Mouse (Mus musculus) liver, adult (tissue): ENCODE data around the gene Efcab12.
A peak's percentile ranks its signal among the peaks of the same experiment; 100 is the strongest.

Experiments used
- GATA4 ChIP-seq: IDR thresholded peaks from 2 replicates; pipeline ENCODE4 v1.6.1; 2014; ENCODE audit warnings: mild to moderate bottlenecking, low read length; ENCODE audit not compliant: insufficient replicate concordance

The Efcab12 gene

GRCm38 (mm10) chr6:115838161-115838597 is at the start of gene Efcab12:
Gene Efcab12 (minus strand): TSS chr6:115838412.
- no peak for TF ChIP-seq GATA4

DNA sequence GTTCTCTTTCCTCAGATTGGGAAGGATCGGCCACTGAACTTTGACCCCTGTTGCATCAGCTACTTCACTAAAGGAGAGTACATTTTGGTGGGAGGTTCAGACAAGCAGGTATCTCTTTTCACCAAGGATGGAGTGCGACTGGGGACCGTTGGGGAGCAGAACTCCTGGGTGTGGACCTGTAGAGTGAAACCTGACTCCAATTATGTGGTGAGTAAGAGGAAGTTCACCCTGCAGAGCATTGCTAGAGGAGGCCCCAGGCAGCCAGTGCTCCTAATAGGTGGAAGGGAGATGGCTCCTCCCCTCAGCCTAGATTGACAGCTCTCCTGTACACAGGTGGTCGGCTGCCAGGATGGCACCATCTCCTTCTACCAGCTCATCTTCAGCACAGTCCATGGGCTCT is 48.7 kb upstream of the Efcab12 start:
- no peak for TF ChIP-seq GATA4

DNA sequence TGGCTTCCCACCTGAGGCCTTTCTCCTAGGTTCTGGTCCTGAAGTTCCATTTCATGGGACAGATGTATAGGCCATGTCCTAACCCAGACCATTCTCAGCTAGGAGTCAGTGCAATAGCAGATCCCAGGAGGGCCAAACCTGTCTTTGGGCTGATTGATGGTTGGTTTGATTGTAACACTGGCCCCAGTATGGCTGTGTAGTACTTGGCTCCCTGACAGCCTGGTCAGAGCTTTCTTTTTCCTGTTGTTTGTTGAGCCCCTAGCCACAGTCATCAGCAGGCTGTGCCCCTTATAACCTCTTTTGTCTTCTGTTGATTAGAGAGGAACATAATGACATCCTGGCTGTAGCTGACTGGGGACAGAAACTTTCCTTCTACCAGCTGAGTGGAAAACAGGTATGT is 45.8 kb upstream of the Efcab12 start:
- peak; percentile 82; the same call in 1 of the 2 replicates for TF ChIP-seq GATA4

DNA sequence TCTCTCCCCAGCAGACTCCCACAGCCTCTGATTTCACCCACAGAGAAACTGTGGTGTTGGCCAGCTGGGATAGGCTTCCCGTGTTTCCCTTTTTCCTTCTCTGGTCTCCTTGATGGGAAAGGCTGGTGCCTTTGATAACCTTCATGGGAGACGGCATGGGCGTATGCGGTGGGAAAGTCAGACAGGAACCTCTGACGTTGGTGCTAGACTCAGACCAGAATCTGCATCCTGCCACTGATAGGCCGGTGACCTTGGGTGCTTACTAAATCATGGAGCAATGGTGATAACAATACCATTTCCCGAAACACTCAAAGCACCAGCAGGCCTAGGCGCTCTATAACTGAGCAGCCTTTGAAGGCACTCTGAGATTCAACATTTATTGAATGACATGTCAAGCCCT is 42.5 kb upstream of the Efcab12 start:
- peak; percentile 97 for TF ChIP-seq GATA4

DNA sequence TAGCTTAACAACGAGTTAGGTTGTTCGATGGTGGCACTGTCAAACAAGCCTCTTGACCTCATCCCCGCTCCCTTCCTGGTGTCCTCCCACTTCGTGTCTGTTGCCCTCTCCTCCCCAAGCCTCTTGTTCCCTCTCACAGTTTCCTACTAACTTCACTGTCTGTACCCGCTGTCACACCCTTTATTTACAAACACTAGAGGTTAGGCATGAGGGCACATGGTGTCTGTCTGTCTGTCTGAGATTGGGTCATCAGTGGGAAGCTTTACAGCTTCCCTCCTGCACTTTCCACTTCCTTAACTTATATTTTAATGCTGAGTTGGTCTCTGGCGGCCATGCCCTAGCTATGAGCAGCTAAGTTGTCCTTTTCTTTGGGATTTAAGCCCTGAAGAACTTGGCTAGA is 41.5 kb upstream of the Efcab12 start:
- no peak for TF ChIP-seq GATA4

DNA sequence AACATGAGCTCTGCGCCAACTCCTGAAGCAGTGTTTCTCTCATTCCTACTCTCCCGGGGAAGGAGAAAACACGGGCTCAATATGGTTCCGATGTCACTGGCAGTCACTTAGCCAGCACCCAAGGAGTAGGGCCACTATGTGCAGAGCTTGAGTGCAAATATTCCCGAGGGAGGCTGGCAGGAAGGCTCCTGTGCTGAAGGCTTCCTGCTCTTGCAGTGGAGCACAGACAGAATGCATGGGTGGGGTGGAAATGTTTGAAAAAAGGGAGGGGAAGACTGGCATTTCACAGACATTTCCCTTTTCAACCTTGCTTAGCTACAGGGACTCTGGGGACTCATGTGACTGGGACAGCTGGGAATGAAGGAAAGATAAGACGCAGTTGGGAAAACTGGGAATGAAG is 40.5 kb upstream of the Efcab12 start:
- TF ChIP-seq GATA4: no peak

GRCm38 (mm10) chr6:115877239-115877638 is 39.0 kb upstream of the Efcab12 start:
- TF ChIP-seq GATA4: no peak

DNA sequence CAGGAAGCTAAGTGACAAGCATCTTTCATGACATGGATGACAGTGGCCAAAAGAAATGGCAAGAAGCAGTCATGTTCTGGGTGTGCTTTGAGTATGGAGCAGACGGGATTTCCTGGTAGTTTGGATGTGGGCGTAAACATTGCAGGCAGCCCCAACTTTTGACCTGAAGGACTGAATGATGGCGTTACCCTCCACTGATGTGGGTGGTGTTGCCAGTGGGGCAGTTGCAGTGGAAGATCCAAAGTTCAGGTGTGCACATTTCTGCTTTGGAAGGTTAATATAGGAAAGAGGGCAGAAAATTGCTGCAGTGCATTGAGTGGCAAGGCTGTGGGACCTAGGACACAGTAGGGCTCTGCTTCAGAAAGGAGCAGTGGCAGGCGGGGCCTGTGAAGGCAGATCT is 27.0 kb upstream of the Efcab12 start:
- TF ChIP-seq GATA4: no peak

DNA sequence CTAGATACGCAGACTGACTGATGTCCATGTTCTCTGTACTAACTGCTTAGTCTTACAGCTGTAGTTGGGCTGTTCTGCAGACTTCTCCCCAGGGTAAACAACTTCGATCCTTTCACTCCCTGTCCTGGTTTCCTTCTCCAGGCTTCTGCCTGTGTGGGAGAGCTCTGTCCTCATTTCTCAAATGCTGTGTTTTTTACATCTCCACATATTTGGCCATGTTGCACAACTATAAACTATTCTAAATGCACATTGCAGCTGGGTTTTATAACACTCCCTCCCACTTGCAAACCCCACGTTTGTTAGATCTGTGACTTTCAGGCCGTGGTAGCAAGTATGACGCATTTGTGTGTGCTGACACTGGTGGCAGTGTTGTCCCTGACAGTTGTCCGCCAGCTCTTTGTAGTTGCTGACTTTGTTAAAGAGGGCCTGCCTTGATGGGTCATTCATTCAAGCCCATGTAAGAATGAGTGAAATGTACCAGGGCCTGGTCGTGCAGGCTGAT is 25.2 kb upstream of the Efcab12 start:
- TF ChIP-seq GATA4: no peak

DNA sequence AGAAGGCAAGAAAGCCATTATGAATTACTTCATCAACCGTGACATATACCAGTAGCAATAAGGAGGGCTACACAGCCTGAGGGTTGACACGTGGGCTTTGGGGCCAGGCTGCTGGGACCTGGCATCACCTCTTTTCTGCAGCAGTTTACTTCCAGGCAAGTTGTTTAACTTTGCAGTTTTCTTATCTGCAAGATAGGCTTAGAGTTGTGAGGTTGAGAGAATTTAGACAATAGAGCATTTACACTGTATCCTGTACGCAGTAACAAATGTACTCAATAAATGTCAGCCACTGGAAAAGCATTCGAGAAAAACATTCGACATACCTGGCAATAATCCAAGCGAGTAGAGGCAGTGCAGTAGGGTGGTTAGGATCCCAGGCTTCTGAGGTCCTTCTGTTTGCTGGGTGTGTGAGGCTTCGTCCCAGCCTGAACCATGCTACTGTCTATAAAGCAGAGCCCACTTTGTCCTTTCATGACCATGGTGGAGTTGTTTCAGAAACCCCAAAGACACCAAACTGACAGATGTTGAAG is 21.9 kb upstream of the Efcab12 start:
- peak; percentile 77; the same call in 1 of the 2 replicates for TF ChIP-seq GATA4

DNA sequence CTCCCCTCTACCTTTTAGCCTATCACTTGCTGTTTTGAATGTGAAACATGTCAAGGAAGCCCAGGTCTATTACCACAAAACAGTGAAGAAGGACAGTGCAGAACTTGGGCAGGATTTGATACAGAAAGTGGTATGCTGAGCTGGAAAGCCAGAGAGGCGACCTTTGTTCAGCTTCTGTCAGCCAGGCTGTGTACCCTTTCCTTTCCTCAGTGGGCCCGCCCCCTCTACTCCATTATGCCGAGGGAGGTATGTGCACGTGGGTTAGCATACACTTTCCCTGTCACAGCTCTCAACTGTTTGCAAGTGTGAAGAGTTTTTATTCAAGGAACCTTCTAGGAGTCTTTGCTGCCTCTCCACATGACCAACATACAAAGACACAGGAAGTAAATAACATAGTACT is 21.0 kb upstream of the Efcab12 start:
- TF ChIP-seq GATA4: no peak

- no peak for TF ChIP-seq GATA4
These were observed 18.1 kb upstream of the Efcab12 start for GRCm38 (mm10) chr6:115856361-115856745.

GRCm38 (mm10) chr6:115855733-115856360 is 17.6 kb upstream of the Efcab12 start:
- TF ChIP-seq GATA4: no peak

GRCm38 (mm10) chr6:115854432-115854831 is 16.2 kb upstream of the Efcab12 start:
- TF ChIP-seq GATA4: no peak

- TF ChIP-seq GATA4: no peak
These were observed 15.8 kb upstream of the Efcab12 start for GRCm38 (mm10) chr6:115853985-115854384.

DNA sequence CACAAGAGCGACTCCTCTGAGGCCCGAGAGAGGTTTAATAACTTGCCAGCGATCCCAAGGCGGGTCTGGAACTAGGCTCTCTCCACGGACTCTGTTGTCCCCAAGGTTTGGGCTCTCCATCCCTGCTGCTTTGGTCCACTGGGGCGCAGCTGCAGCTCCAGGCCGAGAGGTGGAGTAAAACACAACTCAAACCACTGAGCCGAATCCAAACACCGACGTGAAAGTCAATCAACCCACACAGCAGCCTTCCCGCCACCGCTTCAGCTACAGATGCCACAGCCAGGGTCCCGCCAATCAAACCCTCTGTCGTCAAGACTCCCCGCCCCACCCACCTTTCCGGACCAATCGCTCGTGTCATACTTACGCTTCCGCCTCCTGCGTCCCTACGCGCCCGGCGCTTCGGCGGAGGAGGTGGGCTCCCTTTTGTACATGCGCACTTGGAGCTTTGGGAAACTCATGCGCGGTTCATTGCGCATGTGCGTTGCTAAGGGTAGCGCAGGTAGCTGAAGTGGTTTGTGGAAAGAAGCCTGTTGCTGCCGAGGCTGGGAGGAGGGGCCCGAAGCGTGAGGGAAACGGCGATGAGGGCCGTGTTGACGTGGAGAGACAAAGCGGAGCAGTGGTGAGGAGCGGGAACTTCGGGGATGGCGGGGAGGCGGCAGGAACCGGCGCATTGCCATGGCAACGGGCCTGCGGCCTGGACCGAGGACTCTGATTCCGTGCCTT is 15.0 kb upstream of the Efcab12 start, which contains the start of the genes Mbd4 and Ift122:
TSS of gene Mbd4 (minus strand) at position 281 of the 723 bp plus-strand sequence.
TSS of gene Ift122 (plus strand) at position 380 of the 723 bp plus-strand sequence.
- peak; percentile 20; the same call in 1 of the 2 replicates for TF ChIP-seq GATA4
